Mouse (Mus musculus) thymus, postnatal 10 days (tissue): ENCODE data around the gene Troap.

Source experiments
- DNase-seq, 2 experiments: peaks; one replicate each; pipeline ENCODE4 v3.0.0; 2021; ENCODE audit warnings: low spot score in 2 of 2

Troap gene

GRCm38 (mm10) chr15:99113396-99113975 lies 39.1 kb downstream of the Troap start:
- DNase-seq = no peak

- no peak for DNase-seq
Measured at GRCm38 (mm10) chr15:99114312-99115064, 40.1 kb downstream of the Troap start.

GRCm38 (mm10) chr15:99115065-99115423 lies 40.7 kb downstream of the Troap start:
- DNase-seq = no peak

GRCm38 (mm10) chr15:99116539-99116938 lies 42.2 kb downstream of the Troap start:
- no peak for DNase-seq

- no peak for DNase-seq
Measured at GRCm38 (mm10) chr15:99120814-99121213, 46.4 kb downstream of the Troap start.

GRCm38 (mm10) chr15:99122642-99123041 lies 48.3 kb downstream of the Troap start:
- no peak for DNase-seq

- DNase-seq = no peak
Measured at GRCm38 (mm10) chr15:99125711-99126080, 51.3 kb downstream of the Troap start, which contains the start of gene Spats2. TSS of gene Spats2 (plus strand) at chr15:99125916.

- peak; percentile 21 to 52 for DNase-seq
Measured at GRCm38 (mm10) chr15:99126081-99126815, 51.9 kb downstream of the Troap start.

GRCm38 (mm10) chr15:99126816-99127365 lies 52.5 kb downstream of the Troap start:
- no peak for DNase-seq

- DNase-seq = no peak
Measured at GRCm38 (mm10) chr15:99127851-99128522, 53.6 kb downstream of the Troap start.

- DNase-seq = peak in 1 of 2 experiments; percentile 6
Measured at GRCm38 (mm10) chr15:99129441-99129840, 55.1 kb downstream of the Troap start.

GRCm38 (mm10) chr15:99129956-99130910 lies 55.9 kb downstream of the Troap start:
- peak in 1 of 2 experiments; percentile 11 for DNase-seq
